Mouse (Mus musculus): ENCODE measurements around the gene Bpgm.

The Bpgm gene

DNA sequence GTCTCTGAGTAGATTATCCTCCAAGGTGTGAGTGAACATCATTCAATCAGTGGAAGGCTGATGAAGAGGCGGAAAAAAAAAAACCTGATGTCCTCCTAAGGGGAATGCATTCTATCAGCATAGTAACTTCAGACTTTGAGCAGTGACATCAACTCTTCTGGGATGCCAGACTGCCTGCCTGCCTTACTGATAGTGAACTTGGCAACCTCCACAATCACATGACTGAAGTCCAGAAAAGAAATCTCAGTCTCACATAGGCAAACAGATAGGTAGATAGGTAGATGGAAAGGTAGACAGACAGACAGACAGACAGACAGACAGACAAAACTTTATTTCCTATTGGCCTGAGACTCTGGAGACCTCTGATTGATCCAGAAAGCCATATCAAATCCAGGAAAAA is 57.0 kb downstream of the Bpgm start:
- DNase-seq, result no peak

DNA sequence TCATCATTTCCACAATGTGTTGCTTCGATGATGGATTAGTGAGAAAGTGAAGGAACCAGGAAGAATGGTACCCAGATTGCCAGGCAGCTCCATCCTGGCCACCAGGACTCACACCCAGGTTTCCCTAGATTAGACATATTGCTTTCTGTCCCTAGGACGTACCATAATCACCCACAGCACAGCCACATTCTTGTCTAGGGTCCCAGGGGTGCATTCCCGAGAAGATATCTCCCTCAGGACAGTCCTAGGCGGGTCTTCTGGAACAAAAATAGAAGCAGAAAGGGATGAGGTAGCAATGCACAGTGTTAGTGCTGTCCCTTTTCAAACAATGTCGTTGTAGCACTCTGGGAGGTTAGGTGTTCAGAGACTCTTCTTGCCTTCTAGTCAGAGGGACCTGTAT is 57.9 kb downstream of the Bpgm start:
- DNase-seq, result no peak

DNA sequence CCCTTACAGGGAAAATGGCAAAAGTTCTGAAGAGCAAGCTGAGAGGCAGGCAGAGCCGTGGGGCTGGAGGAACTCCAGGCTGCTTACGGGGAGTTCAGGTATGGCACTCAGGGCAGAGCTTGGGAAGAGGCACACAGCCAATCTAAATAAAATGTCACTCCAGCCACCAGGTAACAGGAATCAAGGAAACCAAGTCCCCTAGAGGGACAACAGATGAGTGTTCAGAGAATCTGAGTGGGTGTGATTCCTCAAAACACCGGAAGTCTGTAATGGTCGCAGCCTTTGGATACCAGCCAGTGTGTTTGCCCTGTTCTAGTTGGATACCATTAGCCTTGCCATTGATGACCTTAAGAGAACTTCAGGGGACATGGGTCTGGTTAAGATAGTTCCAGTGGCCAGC is 66.9 kb downstream of the Bpgm start:
- DNase-seq, result no peak

DNA sequence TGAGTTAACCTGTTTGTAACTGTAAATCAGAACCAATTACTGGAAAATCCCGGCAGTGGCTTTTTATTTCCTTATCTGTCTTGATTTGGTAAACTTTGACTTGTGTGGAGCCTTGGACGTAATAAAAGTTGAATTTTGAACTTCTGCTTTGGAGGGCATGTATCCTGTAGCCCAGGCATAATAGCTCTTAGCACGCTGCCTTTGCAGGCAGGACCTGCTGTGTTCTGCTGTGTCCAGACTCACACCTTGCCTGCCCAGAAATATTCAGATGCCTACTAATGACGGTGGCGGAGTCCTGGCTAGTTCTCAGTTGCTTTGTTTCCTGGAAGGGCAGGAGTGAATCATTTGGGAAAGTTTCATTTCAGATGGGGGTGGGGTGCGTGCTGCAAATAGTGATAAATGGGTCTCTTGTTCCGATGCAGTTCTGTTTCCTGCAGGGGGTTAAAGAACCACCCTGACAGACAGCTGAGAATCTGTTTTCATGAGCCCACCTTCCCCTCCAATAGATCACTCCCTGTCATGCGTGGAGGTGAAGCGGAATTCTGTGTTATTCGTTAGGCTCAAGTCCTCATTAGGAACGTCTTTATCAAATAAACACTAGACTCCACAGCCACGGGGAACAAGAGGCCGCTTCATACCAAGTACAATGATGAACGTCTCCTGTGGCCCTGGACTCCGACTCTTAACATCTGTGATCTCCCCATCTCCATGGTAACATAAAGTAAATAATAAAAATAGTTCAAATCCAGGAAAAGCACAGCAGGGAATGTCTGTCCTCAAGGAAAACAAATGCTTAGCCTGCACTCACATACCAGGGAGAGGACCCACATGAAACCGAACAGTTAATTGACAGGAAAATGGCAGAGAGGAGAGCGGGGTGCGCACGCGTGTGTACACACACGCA is 67.5 kb downstream of the Bpgm start:
- DNase-seq, result no peak

DNA sequence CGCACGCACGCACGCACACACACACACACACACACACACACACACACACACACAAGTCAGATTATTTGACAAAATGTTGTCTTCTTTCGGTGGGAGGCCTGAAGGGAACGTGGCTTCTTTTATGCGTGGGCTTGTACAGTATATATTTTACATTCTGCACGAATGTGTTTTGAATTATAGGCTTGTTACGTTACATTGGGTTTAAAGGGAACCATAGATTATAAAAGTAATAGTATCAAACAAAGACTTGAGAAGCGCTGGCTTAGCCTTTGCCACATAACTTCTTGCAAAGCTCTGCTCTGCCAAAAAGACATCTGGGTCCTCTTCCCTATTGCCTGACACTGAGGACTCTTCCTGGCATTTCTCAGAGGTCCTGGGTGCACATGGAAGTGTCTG is 68.2 kb downstream of the Bpgm start:
- DNase-seq, result no peak

DNA sequence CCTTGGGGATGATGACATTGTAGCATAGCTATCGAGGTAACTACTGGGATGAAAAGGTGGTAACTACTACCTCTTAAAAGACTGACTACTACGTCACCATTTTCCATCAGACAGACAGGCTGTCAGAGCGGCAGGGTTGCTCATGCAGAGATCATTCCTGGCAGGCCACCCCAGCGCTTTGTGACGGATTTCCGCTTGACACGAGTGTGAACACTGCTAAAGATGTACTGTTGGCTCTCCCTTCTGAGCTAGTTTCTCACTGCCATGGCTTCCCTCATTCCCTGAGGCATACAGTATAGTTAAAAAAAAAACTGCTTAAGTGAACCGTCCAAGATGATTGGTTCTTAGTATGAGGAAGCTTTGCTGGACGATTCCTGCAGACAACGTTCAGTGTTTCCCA is 69.3 kb downstream of the Bpgm start:
- DNase-seq, result no peak

DNA sequence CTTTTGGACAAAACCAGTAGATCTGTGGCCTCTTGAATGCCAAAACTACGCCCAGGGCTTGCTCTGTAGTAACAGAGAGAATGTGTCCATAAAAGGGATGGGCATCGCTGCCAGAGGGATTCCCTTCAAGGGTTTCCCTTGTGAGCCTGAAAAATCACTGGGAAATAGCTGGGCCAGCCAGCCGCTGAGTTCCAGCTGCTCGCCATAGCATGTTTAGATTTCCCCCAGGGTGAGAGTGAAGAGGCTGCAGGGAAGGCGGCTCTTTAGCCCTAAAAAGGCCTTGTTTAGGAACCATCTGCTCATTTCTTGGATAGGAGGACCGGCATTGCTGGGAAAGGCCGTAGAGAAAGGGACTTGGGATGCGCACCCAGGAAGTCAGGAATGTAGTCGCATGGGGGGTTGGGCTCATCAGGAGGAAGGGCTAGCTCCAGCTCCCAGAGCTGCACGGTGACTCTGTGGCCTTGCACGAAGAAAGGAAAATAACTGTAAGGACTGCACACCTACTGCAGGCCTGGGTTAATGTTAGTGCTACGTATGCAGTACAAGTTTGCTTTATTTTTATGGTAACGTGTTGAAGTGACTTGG is 72.5 kb downstream of the Bpgm start:
- no peak for DNase-seq

DNA sequence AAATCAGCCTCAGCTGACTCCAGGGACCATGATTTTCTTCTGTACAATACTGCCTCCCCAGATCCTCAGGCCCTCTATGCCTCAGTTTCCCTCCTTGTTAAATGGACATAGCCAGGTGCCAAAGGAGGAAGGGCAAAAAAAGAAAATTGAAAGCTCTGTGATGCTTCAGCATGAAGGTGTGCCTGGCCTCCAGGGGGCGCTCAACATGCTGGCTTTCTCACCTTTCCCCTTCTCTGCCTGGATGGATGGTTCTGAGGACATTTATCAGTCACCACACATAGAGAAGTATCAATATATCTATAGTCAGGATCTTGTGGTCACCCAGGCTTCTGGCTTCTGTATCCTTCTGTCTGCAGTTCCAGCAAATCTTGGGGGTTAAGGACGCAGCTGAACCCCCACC is 73.0 kb downstream of the Bpgm start:
- DNase-seq, result peak; percentile 8 to 55

DNA sequence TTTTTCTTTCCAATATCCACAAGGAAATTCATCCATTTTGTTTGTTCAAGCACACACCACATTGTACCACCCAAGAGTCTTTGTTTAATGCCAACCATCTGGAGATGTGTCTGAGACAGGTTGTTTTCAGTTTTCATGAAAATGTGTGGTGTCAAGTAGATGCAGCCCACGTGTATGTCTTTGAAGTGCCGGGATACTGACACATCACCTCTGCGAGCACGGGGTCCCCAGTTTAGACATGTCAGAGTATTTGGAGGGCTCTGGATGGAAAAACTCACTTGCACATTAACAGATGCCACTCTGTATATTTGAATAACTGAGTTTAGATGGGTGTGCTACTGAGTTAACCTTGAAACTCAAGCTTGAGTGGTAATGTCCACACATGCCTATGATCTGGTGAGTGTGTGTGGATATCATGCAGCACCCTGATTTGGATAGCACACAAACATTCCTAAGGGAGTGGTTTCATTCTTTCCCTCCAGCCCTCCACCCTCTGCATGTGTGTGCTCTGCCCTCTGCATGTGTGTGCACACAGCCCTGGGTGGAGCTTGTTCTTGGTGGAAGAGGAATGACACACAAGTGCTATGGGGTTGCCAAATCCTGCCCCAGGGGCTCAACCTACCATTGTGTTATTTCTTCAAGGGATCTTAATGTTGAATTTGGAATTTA is 76.6 kb downstream of the Bpgm start:
- no peak for DNase-seq

DNA sequence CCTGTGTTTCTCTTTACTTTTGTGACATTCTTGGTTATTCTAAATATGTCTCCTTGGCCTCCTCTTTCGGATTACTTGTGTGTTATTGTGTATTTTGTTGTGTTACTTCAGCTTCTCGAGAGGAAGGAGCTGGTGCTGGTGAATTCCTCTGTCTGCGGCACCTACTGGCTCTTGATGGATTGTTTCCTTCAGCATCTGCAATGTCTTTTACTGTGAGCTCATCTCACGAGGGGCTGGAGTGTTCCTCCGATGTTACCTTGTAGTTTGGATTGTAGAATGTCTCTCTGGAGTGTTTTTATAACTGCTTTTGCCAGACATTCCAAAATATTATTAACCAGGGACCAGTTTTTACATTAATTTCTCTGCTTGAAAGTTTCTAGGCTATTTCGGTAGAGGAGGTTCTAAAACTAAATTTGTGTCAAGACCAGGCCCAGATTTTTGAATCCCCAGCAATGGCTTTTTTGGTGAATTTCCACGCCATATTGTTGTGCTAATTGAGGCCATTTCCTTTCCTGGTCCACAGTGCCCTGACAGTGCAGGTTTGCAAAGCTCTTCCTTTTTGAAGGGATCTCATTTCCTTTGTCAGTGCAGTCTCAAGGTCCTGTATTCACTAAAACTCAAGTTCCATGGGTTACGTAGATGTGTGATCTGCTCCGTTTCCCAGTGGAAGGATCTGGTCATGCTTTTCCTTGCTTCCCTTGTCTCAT is 78.4 kb downstream of the Bpgm start:
- no peak for DNase-seq

All from spleen, adult 18-20 months (tissue).